Mouse (Mus musculus): ENCODE data around the gene Fbxl22.

Gene Fbxl22

GRCm38 (mm10) chr9:66507684-66508083 lies 6.7 kb downstream of the Fbxl22 start:
- no peak for DNase-seq (ENCODE audit: low read depth, low spot score)

GRCm38 (mm10) chr9:66506424-66506823 lies 8.0 kb downstream of the Fbxl22 start:
- DNase-seq (ENCODE audit: low read depth, low spot score), result no peak

GRCm38 (mm10) chr9:66506011-66506410 lies 8.4 kb downstream of the Fbxl22 start:
- DNase-seq (ENCODE audit: low read depth, low spot score), result no peak

GRCm38 (mm10) chr9:66505141-66505917 lies 9.1 kb downstream of the Fbxl22 start:
- DNase-seq (ENCODE audit: low read depth, low spot score), result peak; percentile 86

- DNase-seq (ENCODE audit: low read depth, low spot score), result no peak
These were observed 9.9 kb downstream of the Fbxl22 start for GRCm38 (mm10) chr9:66504518-66504917.

- DNase-seq (ENCODE audit: low read depth, low spot score), result peak; percentile 56
These were observed 10.4 kb downstream of the Fbxl22 start for GRCm38 (mm10) chr9:66503879-66504411.

- DNase-seq (ENCODE audit: low read depth, low spot score), result no peak
These were observed 13.1 kb downstream of the Fbxl22 start for GRCm38 (mm10) chr9:66501248-66501647.

GRCm38 (mm10) chr9:66493992-66494391 lies 20.4 kb downstream of the Fbxl22 start:
- no peak for DNase-seq (ENCODE audit: low read depth, low spot score)

- DNase-seq (ENCODE audit: low read depth, low spot score), result no peak
These were observed 22.0 kb downstream of the Fbxl22 start for GRCm38 (mm10) chr9:66492361-66492760.

- DNase-seq (ENCODE audit: low read depth, low spot score), result no peak
These were observed 25.6 kb downstream of the Fbxl22 start for GRCm38 (mm10) chr9:66488786-66489185.

- DNase-seq (ENCODE audit: low read depth, low spot score), result no peak
These were observed 31.0 kb downstream of the Fbxl22 start for GRCm38 (mm10) chr9:66483429-66483828.

GRCm38 (mm10) chr9:66477785-66478184 lies 36.6 kb downstream of the Fbxl22 start:
- DNase-seq (ENCODE audit: low read depth, low spot score), result no peak

- peak; percentile 29 for DNase-seq (ENCODE audit: low read depth, low spot score)
These were observed 49.3 kb downstream of the Fbxl22 start for GRCm38 (mm10) chr9:66465087-66465486.

All from c-Kit-negative CD71-positive TER-119-positive erythroid progenitor cells, embryonic 14.5 days (primary cell).